Mouse (Mus musculus) brain, embryonic 14.5 days (tissue): ENCODE data around the gene 2310034C09Rik.
"Not testable (repeated sequence)": the region's sequence is repeated elsewhere in the genome, so short reads cannot be mapped to it uniquely, and the experiment has no call there.

Source experiments
- CTCF ChIP-seq: fragments of 200-500 bp; IDR thresholded peaks from 2 replicates; pipeline ENCODE4 v1.5.1; 2012; ENCODE audit warnings: inconsistent platforms, mild to moderate bottlenecking, moderate library complexity, borderline replicate concordance; ENCODE audit not compliant: insufficient read depth, insufficient read length; ENCODE audit errors: extremely low read depth
- POLR2A ChIP-seq: fragments of 200-500 bp; IDR thresholded peaks from 2 replicates; pipeline ENCODE4 v1.6.1; 2012; ENCODE audit warnings: mild to moderate bottlenecking, inconsistent platforms, borderline replicate concordance; ENCODE audit not compliant: poor library complexity, insufficient read depth, insufficient read length, severe bottlenecking; ENCODE audit errors: extremely low read depth

DNA sequence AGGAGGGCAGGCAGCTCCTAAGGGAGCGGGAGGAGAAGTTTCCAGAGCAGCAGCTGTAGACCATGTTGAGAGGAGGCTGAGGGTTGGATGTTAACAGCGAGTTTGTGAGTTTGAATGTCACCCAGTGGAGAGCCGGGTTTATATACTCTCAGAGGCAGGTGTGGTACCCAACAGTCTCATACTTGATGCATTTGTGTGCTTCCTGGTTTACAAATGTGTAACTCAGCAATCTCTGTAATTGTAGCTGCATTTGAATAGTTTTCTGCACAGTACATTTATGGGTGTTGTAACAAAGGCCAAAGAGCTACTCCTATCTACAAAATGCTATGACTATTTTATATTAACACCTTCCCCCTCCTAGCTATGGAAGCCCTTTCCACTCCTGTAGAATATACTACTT lies 7.1 kb upstream of the 2310034C09Rik start, which contains the start of gene Krtap13:
- not testable (repeated sequence) for TF ChIP-seq CTCF, POLR2A
